Mouse (Mus musculus): ENCODE measurements at regions not wholly inside any gene's neighbourhood (a gene's known extent, or its start where the extent isn't known, plus 50 kb on each side); places are given as distances from the start of the nearest gene placed in this dataset.

- TF ChIP-seq POLR2A (IDR thresholded peaks at IDR 0.05; ENCODE audit: insufficient read length, low read depth), result no peak
- no peak for TF ChIP-seq E2F4 (IDR thresholded peaks at IDR 0.05; ENCODE audit: insufficient read depth)
- TF ChIP-seq MAX (IDR thresholded peaks at IDR 0.05; ENCODE audit: low read depth), result no peak
- no peak for TF ChIP-seq CEBPB (IDR thresholded peaks at IDR 0.05; ENCODE audit: insufficient read depth, poor library complexity, severe bottlenecking)
- no peak for TF ChIP-seq SRF (IDR thresholded peaks at IDR 0.05; ENCODE audit: control insufficient read depth, insufficient read length, low read depth)
- no peak for TF ChIP-seq USF1 (IDR thresholded peaks at IDR 0.05; ENCODE audit: low read depth)
- no peak for TF ChIP-seq MYOD1 (IDR thresholded peaks at IDR 0.05; ENCODE audit: control insufficient read depth in 1 of 3, insufficient read length in 2 of 3, low read depth in 2 of 3)
- TF ChIP-seq TCF3 (IDR thresholded peaks at IDR 0.05; ENCODE audit: insufficient read length, low read depth), result no peak
- no peak for TF ChIP-seq POLR2AphosphoS2 (IDR thresholded peaks at IDR 0.05; ENCODE audit: insufficient read length, low read depth)
- no peak for TF ChIP-seq MYOG (IDR thresholded peaks at IDR 0.05; ENCODE audit: control insufficient read depth in 1 of 3, insufficient read depth in 1 of 3, insufficient read length in 2 of 3, low read depth in 2 of 3)
These were observed 343.8 kb downstream of the Ccser2 start for GRCm38 (mm10) chr14:36624822-36625221.

DNA sequence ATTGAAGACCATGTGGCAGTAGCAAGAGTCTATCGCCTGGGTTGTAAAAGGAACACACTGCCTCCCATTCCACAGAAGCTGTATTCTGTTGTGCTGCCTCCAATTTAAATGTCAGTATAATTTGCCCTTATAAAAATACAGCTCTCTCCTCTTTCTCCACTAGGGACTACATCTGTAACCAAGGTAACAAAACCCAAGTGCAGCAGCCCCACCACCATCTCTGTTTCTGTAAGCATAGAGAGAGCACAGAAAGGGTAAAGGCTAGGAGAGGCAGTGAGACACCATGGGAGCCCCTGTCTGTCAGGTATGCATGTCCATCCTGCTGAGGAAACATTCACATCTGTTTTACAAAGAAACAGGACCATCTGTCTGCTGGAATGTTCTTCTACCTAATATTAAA lies 344.4 kb downstream of the Ccser2 start:
- no peaks in the 10 kb centered on the region for H3K27me3 ChIP-seq (ENCODE audit: control insufficient read depth, insufficient read depth, insufficient read length)
- H3ac ChIP-seq (ENCODE audit: control insufficient read depth, insufficient read length), result no peak overlapping the region
- H3K4me3 ChIP-seq, result no peak overlapping the region
- TF ChIP-seq MAX (IDR thresholded peaks at IDR 0.05; ENCODE audit: low read depth), result no peak
- TF ChIP-seq TCF3 (IDR thresholded peaks at IDR 0.05; ENCODE audit: insufficient read length, low read depth), result no peak
- TF ChIP-seq E2F4 (IDR thresholded peaks at IDR 0.05; ENCODE audit: insufficient read depth), result no peak
- no peak for TF ChIP-seq POLR2AphosphoS2 (IDR thresholded peaks at IDR 0.05; ENCODE audit: insufficient read length, low read depth)
- no peak for TF ChIP-seq SRF (IDR thresholded peaks at IDR 0.05; ENCODE audit: control insufficient read depth, insufficient read length, low read depth)
- no peak for TF ChIP-seq CEBPB (IDR thresholded peaks at IDR 0.05; ENCODE audit: insufficient read depth, poor library complexity, severe bottlenecking)
- TF ChIP-seq REST (IDR thresholded peaks at IDR 0.05; ENCODE audit: insufficient read depth, insufficient read length), result no peak
- TF ChIP-seq TCF12 (IDR thresholded peaks at IDR 0.05; ENCODE audit: insufficient read depth, poor library complexity, severe bottlenecking), result no peak
- TF ChIP-seq MYOG (IDR thresholded peaks at IDR 0.05; ENCODE audit: control insufficient read depth in 1 of 3, insufficient read depth in 1 of 3, insufficient read length in 2 of 3, low read depth in 2 of 3), result no peak
- no peak for TF ChIP-seq MYOD1 (IDR thresholded peaks at IDR 0.05; ENCODE audit: control insufficient read depth in 1 of 3, insufficient read length in 2 of 3, low read depth in 2 of 3)
- no peak for TF ChIP-seq USF1 (IDR thresholded peaks at IDR 0.05; ENCODE audit: low read depth)
- TF ChIP-seq POLR2A (IDR thresholded peaks at IDR 0.05; ENCODE audit: insufficient read length, low read depth), result no peak
- no peaks in the 10 kb centered on the region for H3K36me3 ChIP-seq (ENCODE audit: control insufficient read depth, insufficient read depth)
- H3K79me2 ChIP-seq (ENCODE audit: control insufficient read depth, insufficient read depth), result no peaks in the 10 kb centered on the region
- no peak overlapping the region for H3K4me2 ChIP-seq (ENCODE audit: low read depth)

More at GRCm38 (mm10) chr14:36624822-36625221, 343.8 kb downstream of the Ccser2 start:
- H3K4me2 ChIP-seq (ENCODE audit: low read depth), result no peak overlapping the region
- H3K4me3 ChIP-seq, result no peak overlapping the region
- no peaks in the 10 kb centered on the region for H3K79me2 ChIP-seq (ENCODE audit: control insufficient read depth, insufficient read depth)
- no peaks in the 10 kb centered on the region for H3K36me3 ChIP-seq (ENCODE audit: control insufficient read depth, insufficient read depth)
- H3ac ChIP-seq (ENCODE audit: control insufficient read depth, insufficient read length), result no peak overlapping the region
- H3K27me3 ChIP-seq (ENCODE audit: control insufficient read depth, insufficient read depth, insufficient read length), result no peaks in the 10 kb centered on the region

DNA sequence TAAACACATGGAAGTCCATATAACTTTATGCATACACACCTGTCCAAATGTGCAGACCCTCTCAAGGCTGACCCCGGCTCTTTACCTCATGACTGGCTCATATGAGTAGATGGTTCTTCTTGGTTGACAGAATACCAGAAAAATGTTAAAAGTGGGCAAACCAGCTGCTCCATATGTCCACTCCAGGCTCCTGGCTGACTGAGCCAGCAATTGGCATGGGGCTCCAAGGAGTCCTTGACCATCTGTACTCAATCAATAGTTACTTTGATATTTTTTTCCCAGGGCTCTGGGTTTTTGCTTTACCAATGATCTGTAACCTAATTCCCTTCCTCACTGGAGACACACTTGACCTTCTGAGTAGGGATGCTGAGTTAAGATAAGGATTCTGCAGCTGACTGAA lies 345.5 kb downstream of the Ccser2 start:
- H3K4me3 ChIP-seq, result no peak overlapping the region
- no peaks in the 10 kb centered on the region for H3K27me3 ChIP-seq (ENCODE audit: control insufficient read depth, insufficient read depth, insufficient read length)
- no peaks in the 10 kb centered on the region for H3K36me3 ChIP-seq (ENCODE audit: control insufficient read depth, insufficient read depth)
- no peak overlapping the region for H3K4me2 ChIP-seq (ENCODE audit: low read depth)
- H3K79me2 ChIP-seq (ENCODE audit: control insufficient read depth, insufficient read depth), result no peaks in the 10 kb centered on the region
- no peak overlapping the region for H3ac ChIP-seq (ENCODE audit: control insufficient read depth, insufficient read length)
- TF ChIP-seq TCF3 (IDR thresholded peaks at IDR 0.05; ENCODE audit: insufficient read length, low read depth) (no peak), POLR2AphosphoS2 (IDR thresholded peaks at IDR 0.05; ENCODE audit: insufficient read length, low read depth) (no peak), SRF (IDR thresholded peaks at IDR 0.05; ENCODE audit: control insufficient read depth, insufficient read length, low read depth) (no peak), USF1 (IDR thresholded peaks at IDR 0.05; ENCODE audit: low read depth) (no peak), CEBPB (IDR thresholded peaks at IDR 0.05; ENCODE audit: insufficient read depth, poor library complexity, severe bottlenecking) (no peak), MAX (IDR thresholded peaks at IDR 0.05; ENCODE audit: low read depth) (no peak)

DNA sequence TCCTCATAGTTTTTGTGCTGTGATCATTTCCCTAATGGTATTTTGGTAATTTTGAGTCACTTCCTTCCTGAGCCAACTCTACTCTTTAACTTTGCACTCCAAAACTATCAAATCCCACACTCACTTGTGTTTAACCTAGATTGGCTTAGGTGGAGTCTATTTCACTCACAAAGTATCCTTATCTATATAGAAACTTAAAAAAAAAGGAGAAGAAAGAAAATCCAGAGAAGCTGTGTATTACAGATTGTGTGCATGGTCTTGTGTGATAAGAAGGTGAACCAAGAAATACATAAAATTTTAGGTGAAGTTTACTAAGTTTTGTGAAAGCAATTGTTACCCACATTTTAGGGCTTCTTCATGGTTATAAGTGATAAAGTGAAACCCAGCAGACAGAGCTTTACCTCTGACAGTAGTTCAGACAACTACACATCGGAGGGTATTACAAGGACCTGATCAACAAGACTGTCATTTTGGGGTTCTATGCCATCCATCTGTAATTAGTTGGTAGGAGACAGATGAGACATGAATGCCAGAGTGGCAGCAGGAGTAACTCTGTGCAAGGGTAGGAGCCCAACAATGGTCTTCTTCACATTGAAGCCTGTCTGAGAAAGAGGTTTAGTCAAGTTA lies 350.0 kb downstream of the Ccser2 start:
- TF ChIP-seq MYOD1 (IDR thresholded peaks at IDR 0.05; ENCODE audit: control insufficient read depth in 1 of 3, insufficient read length in 2 of 3, low read depth in 2 of 3), result no peak
- no peak for TF ChIP-seq USF1 (IDR thresholded peaks at IDR 0.05; ENCODE audit: low read depth)
- TF ChIP-seq MAX (IDR thresholded peaks at IDR 0.05; ENCODE audit: low read depth), result no peak
- no peak for TF ChIP-seq E2F4 (IDR thresholded peaks at IDR 0.05; ENCODE audit: insufficient read depth)
- no peak for TF ChIP-seq MYOG (IDR thresholded peaks at IDR 0.05; ENCODE audit: control insufficient read depth in 1 of 3, insufficient read depth in 1 of 3, insufficient read length in 2 of 3, low read depth in 2 of 3)
- no peak for TF ChIP-seq SRF (IDR thresholded peaks at IDR 0.05; ENCODE audit: control insufficient read depth, insufficient read length, low read depth)
- no peak for TF ChIP-seq POLR2A (IDR thresholded peaks at IDR 0.05; ENCODE audit: insufficient read length, low read depth)
- TF ChIP-seq REST (IDR thresholded peaks at IDR 0.05; ENCODE audit: insufficient read depth, insufficient read length), result no peak
- TF ChIP-seq TCF3 (IDR thresholded peaks at IDR 0.05; ENCODE audit: insufficient read length, low read depth), result no peak
- no peak for TF ChIP-seq TCF12 (IDR thresholded peaks at IDR 0.05; ENCODE audit: insufficient read depth, poor library complexity, severe bottlenecking)
- no peak for TF ChIP-seq POLR2AphosphoS2 (IDR thresholded peaks at IDR 0.05; ENCODE audit: insufficient read length, low read depth)
- TF ChIP-seq CEBPB (IDR thresholded peaks at IDR 0.05; ENCODE audit: insufficient read depth, poor library complexity, severe bottlenecking), result no peak
- Histone ChIP-seq H3K4me2 (ENCODE audit: low read depth) (no peak overlapping the region), H3K79me2 (ENCODE audit: control insufficient read depth, insufficient read depth) (no peaks in the 10 kb centered on the region), H3K4me3 (no peak overlapping the region), H3K36me3 (ENCODE audit: control insufficient read depth, insufficient read depth) (no peaks in the 10 kb centered on the region), H3K27me3 (ENCODE audit: control insufficient read depth, insufficient read depth, insufficient read length) (no peaks in the 10 kb centered on the region), H3ac (ENCODE audit: control insufficient read depth, insufficient read length) (no peak overlapping the region)
